ENCODE assay signal across 13 mouse cellular contexts in genomic region chr4:109976273-109977147, GRCm38 (mm10). TPM values are rescaled to one million over a fixed set of nuclear protein-coding genes. Genes with fewer than 3 reads are reported as not detected.
DNase-seq lines count a peak whose midpoint lies in the region; ATAC-seq and TF ChIP-seq lines count a peak whose summit lies in the region.
"Had no signal": no experiment of that assay in that cellular context is flagged by ENCODE, and none has a peak within 500 bp of the region (broad histone marks: within the 10 kb centered on the region; RNA-seq: fewer than 3 reads in every experiment).

No protein-coding gene starts in this region.

- no peak for ATAC-seq in hindbrain, postnatal 0 days
- ATAC-seq in forebrain, embryonic 11.5 days (replicated peaks; ENCODE audit: low FRiP score): no peak
- ATAC-seq in midbrain, embryonic 16.5 days: no peak

- no peak overlapping the region for H3K27ac ChIP-seq in hindbrain, embryonic 10.5 days
- H3K27ac ChIP-seq in hindbrain, postnatal 0 days: no peak overlapping the region
- H3K27ac ChIP-seq in forebrain, embryonic 11.5 days (ENCODE audit: low read depth, low read length): peak overlapping the region; percentile 93
- H3K27ac ChIP-seq in midbrain, embryonic 16.5 days (ENCODE audit: low read length): no peak overlapping the region

- TF ChIP-seq CTCF in hindbrain, postnatal 0 days (IDR thresholded peaks at IDR 0.05; ENCODE audit: low read depth): no peak
- no peak for TF ChIP-seq CTCF in brain, embryonic 14.5 days (IDR thresholded peaks at IDR 0.05; ENCODE audit: borderline replicate concordance, extremely low read depth, insufficient read depth, insufficient read length)

- H3K27me3 ChIP-seq in hindbrain, embryonic 10.5 days (ENCODE audit: insufficient read depth, poor library complexity, severe bottlenecking): peaks cover 100% of the 10 kb centered on the region
- H3K27me3 ChIP-seq in hindbrain, postnatal 0 days (ENCODE audit: insufficient read depth, low read length): peaks cover 92% of the 10 kb centered on the region
- peaks cover 62% of the 10 kb centered on the region for H3K27me3 ChIP-seq in forebrain, embryonic 11.5 days (ENCODE audit: control insufficient read depth, insufficient read depth, low read length)
- H3K27me3 ChIP-seq in midbrain, embryonic 16.5 days (ENCODE audit: control insufficient read depth, insufficient read depth, low read depth, low read length): peaks cover 86% of the 10 kb centered on the region
- H3K27me3 ChIP-seq: CH12.LX had no signal

- no peaks in the 10 kb centered on the region for H3K36me3 ChIP-seq in hindbrain, embryonic 10.5 days
- no peaks in the 10 kb centered on the region for H3K36me3 ChIP-seq in hindbrain, postnatal 0 days (ENCODE audit: insufficient read depth, low read length)
- H3K36me3 ChIP-seq in forebrain, embryonic 11.5 days (ENCODE audit: control insufficient read depth, insufficient read depth, low read length): no peaks in the 10 kb centered on the region
- H3K36me3 ChIP-seq in midbrain, embryonic 16.5 days (ENCODE audit: control insufficient read depth, insufficient read depth, low read length): no peaks in the 10 kb centered on the region

- peaks cover 37% of the 10 kb centered on the region for H3K4me1 ChIP-seq in hindbrain, embryonic 10.5 days (replicated peaks)
- H3K4me1 ChIP-seq in hindbrain, postnatal 0 days (ENCODE audit: insufficient read depth, low read length): 0 out of 2 replicates have a peak, but pooled peaks cover 9% of the 10 kb centered on the region
- H3K4me1 ChIP-seq in forebrain, embryonic 11.5 days (replicated peaks; ENCODE audit: control insufficient read depth, insufficient read depth, low read length): peaks cover 14% of the 10 kb centered on the region; the same call in 1 of the 2 replicates
- H3K4me1 ChIP-seq in midbrain, embryonic 16.5 days (ENCODE audit: control insufficient read depth, insufficient read depth, low read length): peaks cover 8% of the 10 kb centered on the region

- TF ChIP-seq POLR2A in brain, embryonic 14.5 days (IDR thresholded peaks at IDR 0.05; ENCODE audit: borderline replicate concordance, extremely low read depth, insufficient read depth, insufficient read length, poor library complexity, severe bottlenecking): no peak

- no peak overlapping the region for H3K9ac ChIP-seq in hindbrain, postnatal 0 days (replicated peaks; ENCODE audit: low read length)
- peak overlapping the region; percentile 97 for H3K9ac ChIP-seq in forebrain, embryonic 11.5 days (ENCODE audit: low read length)
- no peak overlapping the region for H3K9ac ChIP-seq in midbrain, embryonic 16.5 days (ENCODE audit: low read depth, low read length)

- WGBS in hindbrain, embryonic 10.5 days: 2% methylated on average over 34 of the region's 34 CpGs
- 2% methylated on average over 34 of the region's 34 CpGs for WGBS in hindbrain, postnatal 0 days
- WGBS in forebrain, embryonic 11.5 days: 1% methylated on average over 34 of the region's 34 CpGs
- under 1% methylated on average over 34 of the region's 34 CpGs for WGBS in midbrain, embryonic 16.5 days

- no peaks in the 10 kb centered on the region for H3K9me3 ChIP-seq in hindbrain, embryonic 10.5 days
- 0 out of 2 replicates have a peak, but pooled peaks cover 3% of the 10 kb centered on the region for H3K9me3 ChIP-seq in hindbrain, postnatal 0 days (ENCODE audit: low read length)
- no peaks in the 10 kb centered on the region for H3K9me3 ChIP-seq in forebrain, embryonic 11.5 days (ENCODE audit: control insufficient read depth, low read length)
- no peaks in the 10 kb centered on the region for H3K9me3 ChIP-seq in midbrain, embryonic 16.5 days (replicated peaks; ENCODE audit: control insufficient read depth, low read length, poor library complexity, severe bottlenecking)

- peak overlapping the region; percentile 60; the same call in 1 of the 2 replicates for H3K4me3 ChIP-seq in hindbrain, embryonic 10.5 days
- H3K4me3 ChIP-seq in hindbrain, postnatal 0 days (ENCODE audit: low read length): no peak overlapping the region
- H3K4me3 ChIP-seq in forebrain, embryonic 11.5 days (ENCODE audit: low read depth, low read length): peak overlapping the region; percentile 81
- 0 out of 2 replicates have a peak overlapping the region, but pooled peaks have one; percentile 28 for H3K4me3 ChIP-seq in midbrain, embryonic 16.5 days (ENCODE audit: low read depth, low read length)

- peak; percentile 49 for DNase-seq in hindbrain, embryonic 10.5 days (ENCODE audit: low spot score)
- no peak for DNase-seq in hindbrain, postnatal 0 days (ENCODE audit: low spot score)
- peak; percentile 47 for DNase-seq in brain, embryonic 14.5 days (ENCODE audit: low read depth)
- DNase-seq in forebrain, embryonic 11.5 days (ENCODE audit: low spot score): peak; percentile 66
- no peak for DNase-seq in left cerebral cortex, adult 9 months (ENCODE audit: low spot score in 2 of 2)
- no peak for DNase-seq in gastrocnemius, adult 18-20 months (ENCODE audit: low spot score)
- DNase-seq in thymus, postnatal 25 days: no peak
- DNase-seq: gastrocnemius, postnatal 25 days; kidney, adult 18-20 months; thymus, adult 18-20 months had no signal

- H3K4me2 ChIP-seq in hindbrain, postnatal 0 days (ENCODE audit: low read depth, low read length): no peak overlapping the region
- peak overlapping the region; percentile 71 for H3K4me2 ChIP-seq in forebrain, embryonic 11.5 days (ENCODE audit: low read depth, low read length, severe bottlenecking)
- no peak overlapping the region for H3K4me2 ChIP-seq in midbrain, embryonic 16.5 days (ENCODE audit: low read length)

RNA-seq across cellular contexts. Expression of gene Dmrta2, which starts 1.3 kb away (rescaled TPM):
- 0.30 and 0.41 TPM in 2 replicates for polyA plus RNA-seq in hindbrain, embryonic 10.5 days (2016; fragmentation: Nextera tagmentation; extraction: Ambion mirVana)
- 1.2 and 2.0 TPM in 2 replicates for total RNA-seq in hindbrain, postnatal 0 days (2014; rRNA removed)
- 0.06 and 0.08 TPM in 2 replicates for polyA plus RNA-seq in hindbrain, postnatal 0 days (2015; fragmentation: Nextera tagmentation; extraction: Ambion mirVana)
- polyA plus RNA-seq in brain, embryonic 14.5 days (2012; rRNA removed): 8.2 and 22.2 TPM in 2 replicates
- polyA plus RNA-seq in forebrain, embryonic 11.5 days (2014; fragmentation: Nextera tagmentation; extraction: Ambion mirVana): 12.5 and 16.9 TPM in 2 replicates
- 0.44 and 0.67 TPM in 2 replicates for polyA plus RNA-seq in midbrain, embryonic 16.5 days (2015; fragmentation: Nextera tagmentation; extraction: Ambion mirVana)
- under 1 TPM; 0.07 TPM for total RNA-seq in gastrocnemius, adult 18-20 months (2021)
- total RNA-seq: gastrocnemius, postnatal 25 days; megakaryocyte progenitor cell, adult 5-6 weeks had no signal

Comparison
In these comparisons a context has a peak if more than half of its experiments do, and no peak if none do; other contexts are left out.
1. DNase-seq: peak in hindbrain, embryonic 10.5 days (single experiment), brain, embryonic 14.5 days (single experiment) and forebrain, embryonic 11.5 days (single experiment); none in hindbrain, postnatal 0 days (single experiment), left cerebral cortex, adult 9 months (0 of 2), gastrocnemius, adult 18-20 months (single experiment) and thymus, postnatal 25 days (single experiment).